Mouse (Mus musculus): Measurements from ENCODE around the gene Maneal.

Maneal gene

DNA sequence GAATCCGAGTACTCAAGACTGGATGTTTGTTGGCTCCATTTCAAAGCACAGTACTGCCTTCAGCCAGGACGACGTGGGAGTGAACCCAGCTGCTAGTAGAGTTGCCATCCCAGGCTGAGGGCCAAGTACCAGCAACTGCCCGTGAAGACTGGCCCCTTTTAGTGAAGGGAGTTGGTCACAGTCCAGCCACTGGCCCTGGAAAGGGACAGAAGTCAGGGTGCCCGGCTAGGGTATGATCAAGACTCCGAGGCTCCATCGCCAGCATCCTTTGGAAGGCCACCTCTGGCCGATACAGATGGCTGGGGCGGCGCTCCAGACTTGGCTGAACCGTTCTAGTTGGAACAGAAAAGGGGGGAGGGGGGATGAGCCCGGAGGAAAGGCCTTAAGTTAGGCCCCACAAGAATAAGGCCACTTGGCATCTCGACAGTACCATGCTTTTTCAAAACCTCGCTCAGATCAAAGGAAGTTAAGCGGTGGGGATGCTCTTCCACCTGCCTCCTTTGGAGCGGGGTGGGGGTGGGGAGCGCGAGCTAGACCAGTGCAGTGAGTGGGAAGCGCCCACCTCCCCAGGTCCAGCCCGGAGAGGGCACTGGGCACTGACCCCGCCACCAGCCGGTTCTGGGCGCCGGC lies 12.2 kb downstream of the Maneal start:
- DNase-seq (ENCODE audit: extremely low spot score, low spot score): peak; percentile 49

DNA sequence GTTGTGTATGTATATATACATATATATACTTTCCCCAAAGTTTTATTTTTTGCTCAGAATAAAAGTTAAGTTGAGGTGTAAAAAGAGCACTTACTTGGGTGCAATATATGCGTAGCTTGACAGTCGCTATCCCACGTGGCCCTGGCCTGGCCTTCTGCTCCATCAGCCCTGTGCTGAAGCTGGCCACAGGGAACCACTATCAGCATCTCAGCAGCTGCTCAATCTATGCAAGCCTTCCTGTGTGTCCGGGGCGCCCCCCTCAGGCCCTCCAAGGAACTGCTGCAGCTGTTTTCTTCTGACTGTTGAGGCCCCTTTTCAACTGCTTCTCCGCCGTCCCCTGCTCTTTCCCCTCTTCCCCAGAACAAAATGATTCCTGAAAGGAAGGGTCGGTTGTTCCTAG lies 14.4 kb downstream of the Maneal start:
- peak; percentile 86 for DNase-seq (ENCODE audit: extremely low spot score, low spot score)

DNA sequence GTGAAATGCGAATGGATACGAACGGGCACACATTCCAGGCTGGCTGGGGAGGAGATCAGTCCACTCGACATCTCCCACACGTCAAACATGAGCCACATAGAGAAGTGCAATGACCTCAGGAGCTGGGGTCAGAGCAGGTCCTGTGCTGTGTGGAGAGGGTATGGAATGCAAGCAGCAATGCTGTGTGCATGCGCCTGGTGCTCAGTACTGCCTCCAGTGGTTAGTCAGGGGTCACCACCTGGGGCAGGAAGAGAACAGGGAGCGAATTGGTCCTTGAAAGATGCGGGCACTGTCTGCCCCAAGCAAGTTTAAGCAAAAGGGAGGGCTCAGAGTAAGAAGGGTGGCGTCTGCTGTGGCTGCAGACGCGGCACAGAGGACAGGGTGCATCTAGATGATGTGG lies 18.5 kb downstream of the Maneal start:
- peak; percentile 35 for DNase-seq (ENCODE audit: extremely low spot score, low spot score)

DNA sequence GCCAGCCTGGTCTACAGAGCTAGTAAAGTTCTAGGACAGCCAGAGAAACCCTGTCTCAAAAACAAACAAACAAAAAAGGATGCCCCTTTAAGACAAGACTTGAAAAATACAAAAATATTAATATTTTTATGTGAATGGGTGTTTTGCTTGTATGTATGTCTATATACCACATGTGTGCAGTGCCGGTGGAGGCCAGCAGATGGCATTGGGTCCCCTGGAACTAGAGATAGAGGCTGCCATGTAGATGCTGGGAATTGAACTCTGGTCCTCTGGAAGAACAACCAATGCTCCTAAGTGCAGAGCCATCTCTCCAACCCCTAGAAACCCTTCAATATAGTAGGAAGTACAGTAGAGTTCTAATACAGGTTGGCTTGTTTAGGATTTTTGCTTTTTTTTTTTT lies 21.0 kb downstream of the Maneal start:
- no peak for DNase-seq (ENCODE audit: extremely low spot score, low spot score)

DNA sequence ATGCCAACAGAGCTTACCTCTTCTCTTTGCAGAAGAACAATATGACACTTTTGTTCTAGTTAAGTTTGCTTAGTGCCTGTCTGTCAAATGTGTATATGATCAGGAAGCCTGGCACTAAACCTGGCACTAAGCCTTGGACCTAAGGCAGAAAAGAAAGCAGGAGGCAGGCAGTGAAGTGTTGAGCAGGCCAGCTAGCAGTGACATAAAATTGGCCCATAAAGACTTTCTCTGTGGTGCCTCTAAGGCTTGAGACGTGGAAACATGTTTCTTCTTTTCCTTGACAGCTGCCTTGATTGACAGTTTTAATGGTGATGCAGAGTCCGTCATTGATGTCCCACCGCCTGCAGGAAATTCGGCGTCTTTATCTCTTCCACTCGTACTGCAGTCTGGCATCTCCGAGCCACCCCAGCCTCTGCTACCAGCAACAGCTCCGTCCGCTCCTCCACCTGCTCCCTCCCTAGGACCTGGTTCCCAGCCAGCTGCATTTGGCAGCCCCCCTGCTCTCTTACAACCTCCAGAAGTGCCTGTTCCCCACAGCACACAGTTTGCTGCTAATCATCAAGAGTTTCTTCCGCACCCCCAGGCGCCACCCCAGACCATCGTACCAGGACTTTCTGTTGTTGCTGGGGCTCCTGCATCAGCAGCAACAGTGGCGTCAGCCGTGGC lies 23.8 kb downstream of the Maneal start:
- no peak for DNase-seq (ENCODE audit: extremely low spot score, low spot score)

DNA sequence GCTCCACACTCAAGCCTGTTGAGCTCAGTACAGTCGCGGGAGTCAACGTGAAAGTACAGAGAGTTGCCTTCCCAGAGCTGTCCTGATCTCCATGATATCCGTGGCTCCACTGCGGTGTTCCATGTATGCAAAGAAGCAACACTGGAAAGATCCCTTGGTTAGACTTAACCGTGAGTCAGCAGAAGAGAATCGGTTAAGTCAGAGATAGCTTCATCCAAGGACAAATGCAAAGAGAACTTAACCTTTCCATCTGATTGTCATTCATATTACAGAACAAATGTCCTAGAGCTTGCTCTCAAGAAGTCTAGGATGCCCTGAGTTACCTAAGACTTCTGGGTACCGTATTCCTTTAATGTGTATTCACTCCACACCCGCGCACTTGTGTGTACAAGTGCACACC lies 29.2 kb downstream of the Maneal start:
- DNase-seq (ENCODE audit: extremely low spot score, low spot score): no peak

DNA sequence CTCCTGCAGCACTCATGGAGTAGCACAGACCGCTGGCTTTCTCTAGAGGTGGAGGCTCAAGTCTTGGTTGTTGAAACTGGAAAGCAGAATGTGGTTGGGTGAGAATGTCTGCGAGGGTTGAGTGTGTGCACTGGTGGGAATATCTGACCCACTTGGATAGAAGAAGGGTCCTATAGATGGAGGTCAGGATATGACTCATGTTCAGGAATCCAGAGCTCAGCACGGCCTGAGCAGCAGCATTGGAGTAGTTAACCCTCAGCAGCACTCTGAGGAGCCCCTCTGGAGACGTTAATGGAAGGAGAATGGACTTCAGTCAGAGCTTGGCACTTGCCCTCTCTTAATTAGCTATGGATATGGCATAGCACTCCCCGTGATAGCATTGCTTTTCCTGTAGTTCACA lies 32.3 kb downstream of the Maneal start:
- no peak for DNase-seq (ENCODE audit: extremely low spot score, low spot score)

DNA sequence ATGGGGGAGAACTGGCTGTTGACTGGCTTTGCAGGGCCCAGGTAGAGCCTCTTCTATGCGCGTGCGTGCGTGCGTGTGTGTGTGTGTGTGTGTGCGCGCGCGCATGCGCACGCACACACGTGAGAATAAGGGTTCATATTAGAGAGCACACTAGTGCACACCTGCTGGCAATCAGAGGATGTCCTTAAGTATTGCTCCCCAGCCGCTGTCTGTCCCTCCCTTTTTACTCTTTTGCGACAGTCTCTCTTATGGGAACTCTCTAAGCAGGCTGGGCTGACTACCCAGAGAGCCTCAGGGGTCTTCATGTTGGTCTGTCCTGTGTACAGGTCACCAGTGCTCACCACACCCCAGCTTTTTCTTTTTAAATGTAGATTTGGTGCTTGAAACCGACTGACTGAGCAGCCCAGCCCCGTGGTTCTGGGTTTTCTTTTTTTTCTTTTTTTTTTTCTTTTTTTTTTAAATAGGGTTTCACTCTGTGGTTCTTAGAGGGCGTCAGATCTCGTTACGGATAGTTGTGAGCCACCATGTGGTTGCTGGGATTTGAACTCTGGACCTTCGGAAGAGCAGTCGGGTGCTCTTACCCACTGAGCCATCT lies 36.5 kb downstream of the Maneal start:
- DNase-seq (ENCODE audit: extremely low spot score, low spot score): no peak

DNA sequence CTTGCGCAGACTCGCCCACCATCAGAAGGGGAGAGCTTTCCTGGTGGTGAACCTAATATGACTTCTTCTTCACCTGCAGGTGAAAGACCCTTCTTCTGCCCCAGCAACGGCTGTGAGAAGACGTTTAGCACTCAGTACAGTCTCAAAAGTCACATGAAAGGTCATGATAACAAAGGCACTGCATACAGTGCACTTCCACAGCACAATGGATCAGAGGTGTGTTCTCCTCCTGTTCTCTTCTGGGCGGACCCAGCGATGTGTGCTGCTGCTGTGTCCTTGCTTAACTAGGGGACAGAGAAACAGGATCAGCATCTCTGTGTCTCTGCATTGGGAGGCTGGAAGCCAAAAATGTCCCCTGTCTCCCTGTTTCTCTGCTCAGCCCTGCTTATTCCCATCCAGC lies 37.0 kb downstream of the Maneal start:
- DNase-seq (ENCODE audit: extremely low spot score, low spot score): no peak

DNA sequence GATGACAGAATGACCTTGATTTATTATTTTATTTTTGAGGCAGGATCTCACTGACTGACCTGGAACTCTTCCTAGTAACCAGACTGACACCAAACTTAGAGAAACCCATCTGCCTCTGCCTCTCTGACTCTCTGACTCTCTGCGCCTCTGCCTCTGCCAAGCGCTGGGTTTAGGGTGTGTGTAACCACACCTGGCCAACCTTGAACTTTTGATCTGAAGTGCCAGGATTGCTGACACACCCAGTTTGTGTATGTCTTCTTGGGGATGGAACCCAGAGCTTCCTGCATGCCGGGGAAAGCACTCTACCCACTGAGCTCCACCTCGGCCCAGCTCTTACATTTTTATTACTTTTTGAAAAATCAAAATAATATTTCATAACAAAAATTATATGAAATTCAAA lies 43.1 kb downstream of the Maneal start:
- DNase-seq (ENCODE audit: extremely low spot score, low spot score): no peak

DNA sequence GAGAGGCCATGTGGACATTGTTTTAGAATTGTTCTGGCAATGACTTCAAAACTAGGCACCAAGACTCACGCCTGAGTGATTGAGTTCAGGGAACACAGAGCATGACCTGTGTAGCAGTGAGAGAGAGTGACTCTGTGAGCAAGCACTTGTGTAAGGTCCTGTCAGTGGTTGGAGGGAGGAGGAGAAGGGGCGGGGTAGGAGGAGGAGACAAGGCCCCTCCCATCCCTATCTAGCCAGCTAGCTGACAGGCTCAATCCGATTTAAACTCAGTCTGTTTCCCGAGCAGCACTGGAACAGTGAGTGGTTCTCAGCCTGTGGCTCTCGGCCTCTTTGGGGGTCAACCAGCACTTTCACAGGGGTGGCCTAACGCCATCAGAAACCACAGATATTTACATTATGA lies 44.2 kb downstream of the Maneal start:
- DNase-seq (ENCODE audit: extremely low spot score, low spot score): peak; percentile 18

DNA sequence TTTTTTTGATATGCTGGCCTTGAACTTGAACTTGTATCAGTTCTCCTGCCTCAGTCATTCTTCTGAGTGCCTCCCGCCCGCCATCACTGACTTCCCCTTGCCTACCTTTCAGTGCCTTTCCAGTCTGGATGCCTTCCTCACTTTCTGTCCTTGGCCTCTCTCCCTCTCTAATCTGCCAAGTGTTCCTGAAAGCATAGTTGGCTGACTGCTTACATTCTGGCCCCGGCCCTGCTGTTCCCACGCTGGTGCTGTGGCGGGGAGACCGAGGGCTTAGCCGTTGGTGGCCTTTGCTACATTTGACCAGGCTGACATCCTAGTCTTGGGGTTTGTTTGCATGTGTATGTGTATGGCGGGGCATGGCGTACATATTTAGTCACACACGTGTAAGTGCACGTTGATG lies 46.1 kb downstream of the Maneal start:
- no peak for DNase-seq (ENCODE audit: extremely low spot score, low spot score)

DNA sequence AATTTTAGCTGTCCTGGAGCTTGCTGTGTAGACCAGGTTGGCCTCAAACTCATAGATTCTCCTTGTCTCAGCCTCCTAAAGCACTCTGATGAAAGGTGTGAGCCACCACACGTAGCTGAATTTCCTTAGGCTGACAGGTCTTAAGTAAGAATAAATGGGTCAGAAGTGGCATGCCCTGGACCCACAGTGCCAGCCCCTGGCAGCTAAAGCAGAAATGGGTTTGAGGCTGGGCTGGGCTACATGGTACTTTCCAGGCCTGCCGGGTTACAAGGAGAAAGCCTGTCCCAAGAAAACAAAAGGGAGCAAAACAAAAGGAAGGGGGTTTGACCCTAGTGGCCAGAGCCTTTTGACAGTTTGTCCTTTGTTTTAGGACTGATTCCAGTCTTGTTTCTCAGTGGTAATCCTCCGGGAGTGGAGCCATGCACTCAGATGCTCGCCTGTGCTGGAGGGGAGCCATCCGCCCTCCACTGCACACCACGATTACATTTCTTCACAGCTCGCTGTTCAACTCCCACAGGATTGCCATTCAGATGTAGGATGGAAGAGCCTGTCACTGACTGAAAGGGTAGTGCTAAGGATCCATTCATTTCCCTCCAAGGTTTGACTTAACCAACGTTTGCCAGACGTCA lies 50.5 kb downstream of the Maneal start:
- no peak for DNase-seq (ENCODE audit: extremely low spot score, low spot score)

DNA sequence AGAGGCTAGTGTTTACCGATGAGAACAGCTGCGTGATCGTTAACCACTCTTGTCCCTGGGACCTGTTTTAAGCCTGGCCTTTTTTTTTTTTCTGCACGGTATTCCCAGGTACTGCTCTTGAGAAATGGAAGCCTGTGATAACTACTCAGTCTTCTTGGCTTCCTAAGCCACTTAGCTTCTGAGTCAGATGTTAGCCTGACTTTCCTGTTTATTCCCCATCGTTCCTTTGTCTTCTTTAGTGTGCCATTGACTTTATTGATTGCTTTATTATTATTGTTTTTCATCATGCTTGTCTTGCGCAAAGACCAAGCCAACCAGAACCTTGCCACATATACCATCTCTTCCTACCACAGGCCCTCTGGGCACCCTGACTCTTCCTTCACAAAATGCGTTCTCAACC lies 51.9 kb downstream of the Maneal start:
- DNase-seq (ENCODE audit: extremely low spot score, low spot score): no peak

DNA sequence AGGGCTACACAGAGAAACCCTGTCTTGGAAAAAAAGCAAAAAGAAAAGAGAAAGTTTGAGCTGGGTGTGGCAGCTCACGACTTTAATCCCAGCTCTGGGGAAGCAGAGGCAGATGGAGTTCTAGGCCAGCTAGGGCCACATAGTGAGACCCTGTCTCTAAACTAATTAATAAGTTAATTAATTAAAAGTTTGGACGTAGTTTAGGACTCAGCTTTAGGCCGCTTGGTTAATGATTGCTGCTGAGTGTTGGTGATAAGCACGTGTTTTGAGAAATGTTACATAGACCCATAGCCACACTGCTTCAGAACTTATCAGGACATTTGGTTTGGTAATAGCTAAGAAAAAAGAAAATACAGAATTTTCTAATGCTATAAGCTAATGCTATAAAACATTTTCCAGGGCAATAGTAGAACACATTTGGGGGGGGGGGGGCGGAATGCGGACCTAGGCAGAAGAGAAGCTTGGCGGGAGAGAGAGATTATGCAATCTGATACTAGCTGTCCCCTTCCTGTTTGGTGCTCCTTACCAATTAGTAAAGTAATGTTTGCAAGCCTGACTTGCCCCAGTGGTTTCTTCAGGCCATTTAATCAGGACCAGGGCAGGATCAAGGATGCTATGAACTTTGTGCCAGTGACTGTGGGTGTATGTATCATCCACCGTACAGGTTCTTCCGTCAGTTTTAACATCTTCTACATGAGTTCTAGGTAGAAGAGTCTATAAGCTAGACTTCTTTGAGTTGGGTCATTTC lies 52.7 kb downstream of the Maneal start:
- no peak for DNase-seq (ENCODE audit: extremely low spot score, low spot score)

DNA sequence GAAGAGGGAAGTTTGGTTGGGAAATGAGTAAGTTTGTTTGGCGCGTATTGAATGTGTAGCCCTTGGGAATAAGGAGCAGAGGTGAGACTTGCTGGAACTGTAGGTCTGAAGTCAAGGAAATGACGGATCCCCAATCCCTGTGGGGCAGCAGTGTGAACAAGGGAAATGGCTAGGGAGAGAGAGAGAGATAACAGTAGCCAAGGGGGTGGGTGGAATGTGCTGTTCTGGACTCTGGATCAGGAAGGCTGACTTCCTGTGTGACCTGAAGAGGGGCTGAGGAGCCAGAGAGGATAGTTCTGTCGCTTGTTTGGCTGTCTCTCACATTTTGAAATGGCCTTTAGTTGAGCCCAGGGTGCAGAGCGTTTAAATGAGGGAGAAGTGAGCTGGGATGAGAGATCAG lies 53.5 kb downstream of the Maneal start:
- DNase-seq (ENCODE audit: extremely low spot score, low spot score): no peak

Data from neural tube, embryonic 10.5 days (tissue).